11 mouse cellular contexts compared by ENCODE assay signal in the genomic region with DNA sequence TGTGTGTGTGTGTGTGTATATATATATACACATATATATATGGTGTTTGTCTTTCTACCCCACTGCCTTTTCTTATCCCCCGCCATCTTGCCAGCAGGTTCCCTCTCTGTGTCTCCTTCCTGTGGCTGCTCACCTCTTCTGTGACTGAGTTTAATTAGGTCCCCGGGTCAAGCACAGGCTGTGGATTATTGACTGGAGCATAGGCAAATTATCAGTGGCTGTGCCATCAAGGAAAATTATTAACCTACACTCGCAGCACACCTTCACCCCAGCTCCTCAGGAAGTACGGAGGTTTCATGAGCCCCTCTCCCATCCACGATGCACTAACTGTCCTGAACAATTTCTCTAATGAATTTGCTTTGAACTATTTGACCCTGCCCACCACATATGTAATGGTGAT.
"Had no signal": no experiment of that assay in that cellular context is flagged by ENCODE, and none has a peak within 500 bp of the region (broad histone marks: within the 10 kb centered on the region; RNA-seq: fewer than 3 reads in every experiment).

No protein-coding gene starts in this region.

- H3K4me3 ChIP-seq: intestine, embryonic 15.5 days; left cerebral cortex, adult 2 months; liver, embryonic 13.5 days had no signal

- H3K36me3 ChIP-seq: intestine, embryonic 15.5 days; liver, embryonic 13.5 days had no signal

- H3K27me3 ChIP-seq: intestine, embryonic 15.5 days; liver, embryonic 13.5 days had no signal

- H3K4me1 ChIP-seq: intestine, embryonic 15.5 days; liver, embryonic 13.5 days had no signal

- DNase-seq: layer of hippocampus, postnatal 36 days; liver, embryonic 13.5 days; lung, adult 2 months; lung, postnatal 14 days; lung, postnatal 4 days; midbrain, embryonic 14.5 days; thymus, adult 18-20 months; thymus, postnatal 36 days had no signal

- H3K4me2 ChIP-seq: intestine, embryonic 15.5 days; liver, embryonic 13.5 days; midbrain, embryonic 11.5 days had no signal

- H3K27ac ChIP-seq: intestine, embryonic 15.5 days; left cerebral cortex, adult 2 months; liver, embryonic 13.5 days had no signal

- ATAC-seq: intestine, embryonic 15.5 days had no signal

- H3K9ac ChIP-seq: intestine, embryonic 15.5 days; liver, embryonic 13.5 days had no signal

- H3K9me3 ChIP-seq: intestine, embryonic 15.5 days; liver, embryonic 13.5 days had no signal
